Mouse (Mus musculus): ENCODE data around the gene Them5.

The Them5 gene

DNA sequence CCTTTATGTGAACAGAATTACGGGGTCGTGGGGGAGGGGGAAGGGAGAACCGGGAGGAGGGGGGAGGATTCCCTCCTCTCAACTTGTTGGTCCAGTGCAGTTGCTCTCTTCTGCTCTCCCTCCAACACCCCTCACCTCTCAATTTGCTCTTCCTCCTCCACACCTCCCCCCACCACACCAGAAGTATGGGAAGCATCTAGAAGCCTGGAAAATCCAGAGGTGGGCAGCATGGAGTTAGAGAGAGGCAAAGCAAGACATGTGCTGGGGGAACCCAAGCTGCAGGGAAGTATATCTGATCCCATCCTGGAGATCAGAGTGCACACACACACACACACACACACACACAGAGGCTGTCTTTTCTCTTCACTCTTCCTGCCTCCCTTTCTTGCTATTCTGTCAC lies 30.1 kb downstream of the Them5 start:
- in situ Hi-C loops (cut with MboI, MseI), result loop anchor here in 1 of 2 experiments (10.0 kb wide), 1 partner anchor 473 kb away; no protein-coding TSS in a partner anchor

DNA sequence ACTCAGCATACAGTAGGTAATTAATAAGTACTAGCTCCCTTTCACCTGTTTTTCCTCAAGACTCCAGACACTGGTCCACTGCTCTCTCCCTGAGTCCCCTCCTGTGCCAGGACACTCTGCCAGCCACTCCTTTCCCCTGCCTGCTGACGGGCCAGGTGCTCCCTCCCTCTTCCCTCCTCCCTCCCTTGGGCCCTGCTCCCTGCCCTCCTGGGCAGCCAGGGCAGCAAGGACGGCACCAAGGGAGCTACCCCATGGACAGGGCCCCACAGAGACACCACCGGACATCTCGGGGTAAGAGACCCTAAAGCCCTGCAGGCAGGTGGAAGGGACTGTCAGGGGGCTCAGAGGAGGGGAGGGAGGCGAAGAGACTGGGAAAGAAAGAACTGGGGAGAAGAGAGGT lies 30.7 kb downstream of the Them5 start, which contains the start of gene Rorc:
Gene Rorc (plus strand): TSS at position 154 of the 400 bp plus-strand sequence.
- in situ Hi-C loops (cut with MboI, MseI), result loop anchor here in 1 of 2 experiments (10.0 kb wide), 1 partner anchor 472 kb away; no protein-coding TSS in a partner anchor

DNA sequence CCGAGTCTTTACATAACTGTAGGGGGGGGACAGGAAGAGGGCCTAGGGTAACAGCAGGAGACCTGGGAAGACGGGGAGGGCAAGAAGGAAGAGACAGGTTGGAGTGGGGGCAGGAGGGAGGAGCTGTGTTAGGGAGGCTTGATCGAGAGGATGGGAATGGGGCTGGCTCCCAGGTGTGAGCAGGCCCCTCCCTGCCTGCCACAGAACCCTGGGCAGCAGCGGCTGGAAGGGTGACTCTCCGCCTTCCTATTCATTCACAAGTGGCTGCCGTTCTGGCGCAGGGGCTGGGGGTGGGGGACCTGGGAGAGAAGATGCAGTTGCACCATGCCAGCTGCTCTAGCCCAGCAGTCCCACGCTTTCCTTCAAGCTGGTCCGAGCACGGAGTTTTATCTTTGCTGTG lies 31.2 kb downstream of the Them5 start:
- in situ Hi-C loops (cut with MboI, MseI), result loop anchor here in 1 of 2 experiments (10.0 kb wide), 1 partner anchor 472 kb away; no protein-coding TSS in a partner anchor

DNA sequence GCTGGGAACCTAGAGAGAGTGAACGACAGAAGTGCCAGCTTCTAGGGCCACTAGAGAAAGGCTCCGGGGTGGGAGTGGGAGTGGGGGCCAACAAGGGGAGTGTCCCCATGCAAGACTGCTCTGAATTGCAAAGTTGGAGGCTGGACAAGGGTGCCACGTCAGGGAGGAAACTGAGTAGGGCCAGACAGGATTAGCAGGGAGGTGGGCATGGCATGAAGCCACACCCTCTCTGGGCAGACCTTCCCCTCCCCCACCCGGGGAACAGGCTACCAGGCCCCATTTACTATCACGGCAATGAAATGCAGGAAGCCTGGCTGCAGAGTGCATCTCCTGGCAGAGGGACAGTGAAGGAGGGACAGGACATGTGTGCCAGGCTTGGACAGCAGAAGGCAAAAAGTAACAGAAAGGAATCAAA lies 31.7 kb downstream of the Them5 start:
- in situ Hi-C loops (cut with MboI, MseI), result loop anchor here in 1 of 2 experiments (10.0 kb wide), 1 partner anchor 471 kb away; no protein-coding TSS in a partner anchor

DNA sequence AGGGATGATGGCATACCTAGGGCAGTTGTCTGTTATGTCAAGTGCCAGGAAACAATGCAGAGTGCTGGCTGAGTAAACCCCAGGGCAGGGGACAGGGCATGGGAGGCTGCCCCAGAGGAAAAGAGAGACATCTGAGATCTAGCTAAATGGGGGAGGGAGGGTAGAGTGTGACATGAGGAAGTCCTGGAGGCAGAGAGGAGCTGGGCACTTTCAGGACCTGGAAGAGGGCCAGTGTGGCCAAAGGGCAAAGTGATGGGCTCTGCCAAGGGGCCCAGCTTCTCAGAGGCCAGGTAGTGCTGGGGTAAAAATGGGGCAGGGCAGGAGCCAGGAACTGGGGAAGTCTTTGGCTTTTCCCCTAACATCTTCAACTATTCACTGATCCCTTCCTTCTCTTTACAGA lies 32.7 kb downstream of the Them5 start:
- in situ Hi-C loops (cut with MboI, MseI), result loop anchor here (5.0 to 10.0 kb wide), 2 partner anchors 68 to 470 kb away; partner anchors contain the start of genes Mrpl9 (in 2 of the 2) and Oaz3 (in 2 of the 2)

DNA sequence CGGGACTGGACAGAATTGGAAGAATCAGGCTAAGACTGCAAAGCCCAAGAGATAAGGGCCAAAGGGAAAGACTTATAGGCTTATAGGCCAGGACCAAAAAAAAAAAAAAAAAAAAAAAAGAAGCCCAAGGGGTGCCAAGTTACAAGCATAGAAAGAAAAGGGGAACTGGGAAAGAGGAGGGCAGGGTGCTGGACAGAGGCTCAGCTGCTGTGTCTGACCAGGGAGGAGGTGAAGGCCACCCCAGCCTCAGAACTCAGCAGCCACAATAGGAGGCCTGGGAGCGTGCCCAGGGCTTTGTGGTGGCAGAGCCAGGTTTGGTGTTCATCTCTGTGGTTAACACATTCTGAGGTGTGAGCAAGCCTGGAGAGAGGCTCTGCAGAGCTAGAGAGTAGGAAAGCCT lies 33.2 kb downstream of the Them5 start:
- in situ Hi-C loops (cut with MboI, MseI), result loop anchor here (5.0 to 10.0 kb wide), 2 partner anchors 67 to 470 kb away; partner anchors contain the start of genes Mrpl9 (in 2 of the 2) and Oaz3 (in 2 of the 2)

DNA sequence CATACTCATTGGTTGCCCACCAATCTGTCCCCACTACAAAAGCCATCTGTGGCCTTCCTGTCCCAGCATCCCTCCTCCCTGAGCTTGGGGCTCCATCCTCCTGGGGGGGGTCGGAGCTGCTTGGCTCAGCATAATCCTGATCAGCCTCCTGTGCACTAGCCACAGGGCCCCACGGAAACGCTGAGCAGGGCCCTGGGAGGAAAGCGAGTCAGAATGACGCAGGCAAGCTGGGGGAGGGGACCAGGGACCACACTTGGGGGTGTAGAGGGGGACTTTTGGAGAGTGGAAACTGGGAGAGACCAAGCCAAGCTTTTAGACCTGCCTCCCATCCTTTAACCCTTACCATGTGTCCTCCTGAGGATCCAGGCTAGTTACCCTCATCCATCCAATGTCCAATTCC lies 34.0 kb downstream of the Them5 start:
- in situ Hi-C loops (cut with MboI, MseI), result loop anchor here (5.0 to 10.0 kb wide), 2 partner anchors 66 to 469 kb away; partner anchors contain the start of genes Mrpl9 (in 2 of the 2) and Oaz3 (in 2 of the 2)

DNA sequence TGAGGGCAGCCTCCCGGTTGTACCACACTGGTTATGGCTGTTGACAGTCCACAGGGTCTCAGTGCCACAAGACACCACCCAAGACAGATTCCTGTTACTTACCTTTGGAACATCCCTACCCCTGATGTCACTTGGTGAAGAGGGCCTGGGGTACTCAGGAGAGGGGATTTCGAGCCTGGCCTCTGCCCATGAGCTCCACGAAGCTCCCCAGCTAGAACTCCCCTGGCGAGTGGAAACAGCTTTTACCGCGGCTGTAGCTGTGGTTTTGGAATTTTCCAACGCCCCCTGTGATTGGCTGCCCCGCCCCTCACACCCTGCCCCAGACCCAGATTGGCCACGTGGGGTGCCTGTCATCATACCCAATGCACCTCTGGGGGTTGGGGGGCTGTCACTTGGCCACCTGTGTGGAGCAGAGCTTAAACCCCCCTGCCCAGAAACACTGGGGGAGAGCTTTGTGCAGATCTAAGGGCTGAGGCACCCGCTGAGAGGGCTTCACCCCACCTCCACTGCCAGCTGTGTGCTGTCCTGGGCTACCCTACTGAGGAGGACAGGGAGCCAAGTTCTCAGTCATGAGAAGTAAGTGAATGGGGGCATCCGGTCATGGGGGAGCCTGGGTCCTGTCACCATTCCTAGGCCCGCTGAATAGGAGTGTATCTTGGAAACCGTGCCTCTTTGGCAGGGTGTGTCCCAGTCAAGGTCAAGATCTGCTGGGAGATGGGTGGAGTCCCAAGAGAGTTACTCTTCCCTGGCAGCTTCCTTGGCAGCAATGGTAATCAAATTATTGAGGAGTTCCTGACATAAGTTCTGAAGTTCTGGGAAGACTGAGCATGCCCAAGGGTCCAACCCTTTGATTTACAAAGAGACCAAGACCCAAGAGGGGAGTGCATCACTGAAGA lies 35.4 kb downstream of the Them5 start:
- in situ Hi-C loops (cut with MboI, MseI), result loop anchor here (5.0 to 10.0 kb wide), 2 partner anchors 65 to 468 kb away; partner anchors contain the start of genes Mrpl9 (in 2 of the 2) and Oaz3 (in 2 of the 2)

DNA sequence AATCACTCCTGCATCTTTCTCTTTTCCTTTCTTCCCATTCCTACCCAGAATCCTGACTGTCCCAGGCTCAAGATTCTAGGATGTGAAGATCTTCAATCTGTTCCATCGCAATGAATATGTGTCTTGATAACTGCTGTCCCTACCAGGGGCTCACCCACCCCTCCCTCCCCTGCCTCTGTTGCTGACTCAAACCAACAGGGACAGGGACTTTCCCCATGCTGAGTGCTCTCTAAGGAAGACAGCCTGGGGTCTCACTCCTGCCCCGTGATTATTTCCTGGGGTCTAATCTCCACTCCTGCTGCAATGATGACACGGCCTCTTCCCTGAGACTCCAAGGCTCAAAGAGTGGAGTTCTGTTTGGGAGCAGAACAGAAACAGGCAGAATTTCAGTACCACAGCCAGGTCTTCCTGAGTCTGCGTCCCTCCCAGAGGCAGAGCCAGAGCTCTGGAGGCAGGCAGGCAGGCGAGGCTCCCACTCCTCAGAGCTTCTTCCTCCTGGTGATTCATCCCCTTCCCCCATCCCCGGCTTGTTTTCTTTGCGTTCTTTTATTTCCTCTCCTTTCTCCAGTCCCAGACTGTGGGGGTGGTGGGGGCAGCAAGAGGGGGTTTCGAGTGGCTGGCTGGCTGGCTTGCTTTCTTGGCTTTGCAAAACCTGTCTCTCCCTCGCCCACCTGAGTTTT lies 38.1 kb downstream of the Them5 start:
- in situ Hi-C loops (cut with MboI, MseI), result loop anchor here (5.0 to 10.0 kb wide), 2 partner anchors 62 to 465 kb away; partner anchors contain the start of genes Mrpl9 (in 2 of the 2) and Oaz3 (in 2 of the 2)

DNA sequence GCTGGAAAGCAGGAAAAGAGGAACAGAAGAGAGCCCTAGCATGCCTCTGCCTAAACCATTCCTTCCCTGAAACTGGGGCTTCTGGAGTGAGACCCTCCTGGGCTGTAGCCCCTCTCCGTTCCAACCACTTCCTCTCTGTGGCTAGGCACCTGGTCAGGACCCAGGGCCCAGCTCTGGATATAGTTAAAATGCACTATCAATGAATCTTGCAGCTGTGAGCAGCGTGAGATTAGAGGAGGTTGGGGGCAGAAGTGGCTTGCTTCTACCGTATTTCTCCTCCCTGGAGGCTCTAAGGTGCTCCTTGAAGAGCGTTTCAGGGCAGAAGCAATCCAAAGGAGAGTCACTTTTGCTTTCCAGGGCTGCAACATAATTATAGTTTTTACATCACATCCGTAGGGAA lies 40.4 kb downstream of the Them5 start:
- in situ Hi-C loops (cut with MboI, MseI), result no loop called here

DNA sequence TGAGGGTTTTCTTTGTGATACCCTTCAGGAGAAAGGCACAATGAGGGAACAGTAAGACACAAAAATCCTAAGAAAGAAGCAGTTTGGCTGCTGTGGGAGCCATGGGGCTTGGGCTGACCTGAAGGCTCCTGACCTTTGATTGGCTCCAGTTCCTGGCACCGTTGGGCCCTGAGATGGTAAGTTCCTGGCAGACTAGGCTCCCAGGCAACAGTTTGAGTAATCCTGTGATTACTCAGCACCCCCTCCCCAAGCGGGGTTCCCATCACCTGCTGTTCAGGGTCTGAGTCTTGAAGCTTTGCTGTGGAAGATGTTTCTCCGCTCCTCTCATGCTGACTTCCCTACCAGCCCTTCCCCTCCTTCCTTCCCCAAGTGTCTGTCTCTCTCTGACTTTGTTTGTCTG lies 41.6 kb downstream of the Them5 start:
- in situ Hi-C loops (cut with MboI, MseI), result no loop called here

DNA sequence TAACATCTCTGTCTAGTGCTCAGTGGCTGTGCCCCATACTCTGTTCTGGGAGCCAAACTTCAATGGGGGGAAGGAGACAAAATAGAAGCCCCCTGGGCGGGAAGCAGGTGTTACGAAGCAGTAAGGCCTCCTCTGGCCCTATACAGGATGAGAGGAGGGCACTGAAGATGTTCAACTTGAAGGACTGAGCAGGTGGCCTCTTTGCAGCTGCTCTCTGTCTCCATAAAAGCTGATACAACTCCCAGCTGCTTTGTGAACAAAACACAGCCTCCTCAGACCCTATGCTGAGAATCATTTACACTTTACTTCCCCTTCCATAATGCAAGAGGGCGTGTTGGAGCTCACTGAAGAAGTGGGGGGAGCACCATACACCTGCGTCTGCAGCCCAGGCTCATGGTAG lies 44.8 kb downstream of the Them5 start:
- in situ Hi-C loops (cut with MboI, MseI), result no loop called here

DNA sequence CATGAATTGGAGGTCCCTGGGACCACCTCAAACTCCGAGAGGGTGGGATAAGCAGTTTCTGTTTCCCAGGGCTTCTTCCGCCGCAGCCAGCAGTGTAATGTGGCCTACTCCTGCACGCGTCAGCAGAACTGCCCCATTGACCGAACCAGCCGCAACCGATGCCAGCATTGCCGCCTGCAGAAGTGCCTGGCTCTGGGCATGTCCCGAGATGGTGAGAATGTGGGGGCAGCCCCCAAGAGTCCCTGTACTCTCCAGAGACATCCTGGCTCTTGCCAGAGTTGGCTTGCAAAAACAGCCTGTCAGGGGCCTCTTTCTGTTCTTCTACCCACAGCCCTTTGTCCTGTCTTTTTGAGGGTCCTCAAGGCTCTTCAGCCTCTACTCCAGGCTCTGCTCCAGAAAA lies 45.5 kb downstream of the Them5 start:
- in situ Hi-C loops (cut with MboI, MseI), result no loop called here

DNA sequence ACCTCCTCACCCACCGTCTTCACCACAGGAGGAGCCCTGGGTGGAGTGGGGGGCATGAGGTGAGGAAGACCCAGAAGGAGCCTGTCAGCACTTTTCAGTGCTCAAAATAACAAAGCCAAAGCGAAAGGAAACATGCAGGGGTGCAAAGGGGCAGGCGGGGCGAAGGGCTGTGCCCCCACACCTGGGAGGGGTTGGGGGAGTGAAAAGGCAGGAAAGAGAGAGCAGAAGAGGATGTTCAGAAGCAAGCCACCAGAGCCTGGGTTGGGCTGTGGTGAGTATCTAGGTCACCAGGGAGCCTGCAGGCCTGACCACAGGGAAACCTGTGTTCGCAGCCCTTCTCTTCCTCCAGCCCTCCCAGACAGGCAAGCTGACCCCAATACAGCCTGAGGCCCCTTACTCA lies 46.1 kb downstream of the Them5 start:
- in situ Hi-C loops (cut with MboI, MseI), result no loop called here

DNA sequence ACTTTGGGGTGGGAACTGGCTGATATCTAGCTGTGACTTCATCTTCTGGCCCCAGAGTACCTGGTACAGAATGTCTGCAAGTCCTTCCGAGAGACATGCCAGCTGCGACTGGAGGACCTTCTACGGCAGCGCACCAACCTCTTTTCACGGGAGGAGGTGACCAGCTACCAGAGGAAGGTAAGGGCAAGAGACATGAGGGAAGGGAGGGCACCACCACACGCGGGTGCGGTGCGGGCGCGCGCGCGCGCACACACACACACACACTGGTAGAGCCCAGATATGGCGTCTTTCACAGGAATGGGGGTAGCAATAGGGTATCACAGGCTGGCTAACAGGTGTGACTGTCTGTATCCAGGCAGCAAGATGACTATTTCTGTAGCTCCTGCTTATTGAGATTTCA lies 47.5 kb downstream of the Them5 start:
- in situ Hi-C loops (cut with MboI, MseI), result no loop called here

DNA sequence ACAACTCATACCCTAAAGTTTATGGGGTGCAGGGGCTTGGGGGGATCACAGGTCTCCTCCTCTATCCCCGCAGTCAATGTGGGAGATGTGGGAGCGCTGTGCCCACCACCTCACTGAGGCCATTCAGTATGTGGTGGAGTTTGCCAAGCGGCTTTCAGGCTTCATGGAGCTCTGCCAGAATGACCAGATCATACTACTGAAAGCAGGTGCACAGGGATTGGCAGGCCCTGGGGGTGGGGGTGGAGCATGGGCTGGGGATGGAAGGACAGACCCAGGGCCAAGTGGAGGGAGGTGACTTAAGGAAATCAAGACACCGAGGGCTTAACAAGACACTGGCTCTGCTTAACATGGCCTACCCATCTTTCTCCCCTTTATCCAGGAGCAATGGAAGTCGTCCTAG lies 49.1 kb downstream of the Them5 start:
- in situ Hi-C loops (cut with MboI, MseI), result no loop called here

DNA sequence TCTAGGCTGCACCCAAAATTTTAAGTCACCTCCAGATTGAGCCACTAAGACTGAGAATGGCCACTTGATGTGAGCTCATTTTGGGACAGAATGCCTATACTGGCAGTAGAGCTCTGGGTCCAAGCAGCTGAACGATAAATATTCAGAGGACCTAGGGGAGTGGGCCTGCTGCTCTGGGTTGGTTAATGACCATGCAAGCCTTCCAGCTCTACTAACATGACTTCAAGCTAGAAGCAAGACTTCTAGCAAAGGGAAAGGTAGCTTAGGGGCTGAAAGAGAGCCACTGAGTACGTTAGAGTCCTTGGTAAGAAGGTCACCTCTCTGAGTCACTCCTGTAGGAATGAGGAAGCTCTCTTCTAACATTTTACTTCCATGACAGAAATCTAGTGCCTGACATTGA lies 50.2 kb downstream of the Them5 start:
- in situ Hi-C loops (cut with MboI, MseI), result no loop called here

DNA sequence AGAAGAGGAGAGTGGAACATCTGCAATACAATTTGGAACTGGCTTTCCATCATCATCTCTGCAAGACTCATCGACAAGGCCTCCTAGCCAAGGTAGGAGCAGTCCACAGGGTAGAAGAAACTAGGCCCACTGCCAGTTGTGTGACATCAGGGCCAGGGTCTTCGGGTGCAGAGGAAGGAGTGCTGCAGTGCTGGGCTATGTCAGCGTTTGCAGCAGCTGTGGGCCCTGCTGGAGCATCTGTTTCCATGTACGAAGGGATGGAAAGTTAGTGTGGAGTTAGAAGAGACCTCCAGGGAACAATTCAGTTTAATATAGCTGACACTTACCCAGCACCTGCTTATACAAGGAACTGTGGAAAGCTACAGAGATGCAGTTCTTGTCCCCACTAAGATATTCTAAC lies 51.1 kb downstream of the Them5 start:
- in situ Hi-C loops (cut with MboI, MseI), result no loop called here

DNA sequence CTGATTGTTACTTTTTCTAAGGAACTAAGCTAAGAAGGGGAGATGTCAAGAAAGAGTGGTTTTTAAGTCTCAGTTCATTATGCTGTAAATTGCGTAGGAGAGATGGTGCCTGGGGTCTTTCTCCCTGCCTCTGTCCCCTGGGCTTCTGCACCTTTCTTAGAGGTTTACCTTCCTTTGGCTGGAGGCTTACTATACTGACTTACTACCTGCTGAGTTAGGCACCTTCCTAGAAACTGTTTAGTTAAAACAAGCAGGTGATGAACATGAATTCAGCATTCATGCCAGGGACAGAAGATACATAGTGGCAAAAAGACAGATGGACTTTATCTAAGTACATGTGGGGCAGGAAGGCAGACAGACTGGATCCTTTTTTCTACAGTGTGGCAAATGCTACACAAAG lies 54.4 kb downstream of the Them5 start:
- in situ Hi-C loops (cut with MboI, MseI), result no loop called here

DNA sequence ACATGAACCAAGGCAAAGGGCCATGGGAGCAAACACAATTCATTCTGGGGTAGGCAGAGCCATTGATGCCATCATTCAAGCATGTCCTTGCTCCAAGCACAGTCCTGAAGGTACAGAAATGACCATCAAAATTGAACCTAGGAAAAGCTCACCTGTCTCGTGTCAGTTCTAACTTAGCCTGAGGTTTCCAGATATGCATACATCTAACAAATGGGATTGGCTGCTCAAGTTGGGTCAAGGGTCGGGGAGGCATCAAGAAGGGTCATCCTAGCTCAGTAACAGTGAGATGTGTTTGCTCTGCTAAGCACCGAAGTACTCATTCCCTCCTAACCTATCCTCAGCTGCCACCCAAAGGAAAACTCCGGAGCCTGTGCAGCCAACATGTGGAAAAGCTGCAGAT lies 55.0 kb downstream of the Them5 start:
- in situ Hi-C loops (cut with MboI, MseI), result no loop called here
